ENCODE assay signal across 8 mouse cellular contexts in genomic region chr10:81288601-81289000, GRCm38 (mm10). TPM values are rescaled to one million over a fixed set of nuclear protein-coding genes. Genes with fewer than 3 reads are reported as not detected.
DNase-seq lines count a peak whose midpoint lies in the region; ATAC-seq and TF ChIP-seq lines count a peak whose summit lies in the region.

No protein-coding gene starts in this region.

- peak; percentile 57 to 69 for DNase-seq in cerebellum, adult 18-20 months
- DNase-seq in lung, adult 2 months = no peak
- DNase-seq in lung, adult 18-20 months = no peak
- DNase-seq in cerebellum, adult 9-10 months = peak; percentile 67
- DNase-seq in lung, postnatal 14 days = peak; percentile 70

- TF ChIP-seq POLR2A in lung, adult 2 months (IDR thresholded peaks at IDR 0.05; ENCODE audit: borderline replicate concordance, extremely low read depth, low read depth, low read length) = no peak

- TF ChIP-seq CTCF in lung, adult 2 months (IDR thresholded peaks at IDR 0.05; ENCODE audit: insufficient read depth, low read length) = peak; percentile 51

- H3K4me3 ChIP-seq in lung, adult 2 months (replicated peaks; ENCODE audit: extremely low read depth, low read depth, low read length) = no peak overlapping the region

- no peak for ATAC-seq in cerebellum, adult (ENCODE audit: insufficient number of reproducible peaks, low FRiP score, low TSS enrichment)
- no peak for ATAC-seq in erythroid progenitor cell, adult 5-6 weeks (replicated peaks; ENCODE audit: low FRiP score, poor library complexity, severe bottlenecking)
- no peak for ATAC-seq in megakaryocyte-erythroid progenitor cell, adult 5-6 weeks (replicated peaks; ENCODE audit: low FRiP score, low TSS enrichment, poor library complexity, severe bottlenecking)

- WGBS in lung, adult 2 months = 38% methylated on average over 6 of the region's 6 CpGs

- H3K4me1 ChIP-seq in lung, adult 2 months (ENCODE audit: control insufficient read depth, insufficient read depth, low read length) = peaks cover 7% of the 10 kb centered on the region; the same call in 1 of the 2 replicates

RNA-seq across cellular contexts. Expression of gene Tjp3, which starts 2.8 kb away (rescaled TPM):
- polyA plus RNA-seq in lung, adult 2 months (2012; rRNA removed) = 27.6 and 27.7 TPM in 2 replicates
- 3.2 TPM in 1 of 2 replicates, not detected in the other for total RNA-seq in erythroid progenitor cell, adult 5-6 weeks (2015; ENCODE audit: low replicate concordance)
- 0.23 TPM in 1 of 2 replicates, not detected in the other for total RNA-seq in erythroid progenitor cell, adult 5-6 weeks (2017; ENCODE audit: low replicate concordance)
- 0.81 and 7.3 TPM in 2 replicates for total RNA-seq in megakaryocyte-erythroid progenitor cell, adult 5-6 weeks (2014; fragmentation: Nextera tagmentation)
- 1.3 and 2.5 TPM in 2 replicates for total RNA-seq in megakaryocyte-erythroid progenitor cell, adult 5-6 weeks (2017)

RNA-seq across cellular contexts. Expression of gene Pip5k1c, which starts 4.2 kb away (rescaled TPM):
- polyA plus RNA-seq in lung, adult 2 months (2012; rRNA removed) = 103 and 104 TPM in 2 replicates
- 13.0 and 15.1 TPM in 2 replicates for total RNA-seq in erythroid progenitor cell, adult 5-6 weeks (2015; ENCODE audit: low replicate concordance)
- 9.9 and 14.7 TPM in 2 replicates for total RNA-seq in erythroid progenitor cell, adult 5-6 weeks (2017; ENCODE audit: low replicate concordance)
- 40.4 and 51.0 TPM in 2 replicates for total RNA-seq in megakaryocyte-erythroid progenitor cell, adult 5-6 weeks (2014; fragmentation: Nextera tagmentation)
- total RNA-seq in megakaryocyte-erythroid progenitor cell, adult 5-6 weeks (2017) = 17.3 and 26.2 TPM in 2 replicates

RNA-seq across cellular contexts. Expression of gene Apba3, which starts 21.8 kb away (rescaled TPM):
- 86.4 and 104 TPM in 2 replicates for polyA plus RNA-seq in lung, adult 2 months (2012; rRNA removed)
- total RNA-seq in erythroid progenitor cell, adult 5-6 weeks (2015; ENCODE audit: low replicate concordance) = not detected in 2 replicates
- total RNA-seq in erythroid progenitor cell, adult 5-6 weeks (2017; ENCODE audit: low replicate concordance) = 14.0 TPM in 1 of 2 replicates, not detected in the other
- total RNA-seq in megakaryocyte-erythroid progenitor cell, adult 5-6 weeks (2014; fragmentation: Nextera tagmentation) = 28.9 and 32.6 TPM in 2 replicates
- total RNA-seq in megakaryocyte-erythroid progenitor cell, adult 5-6 weeks (2017) = 2.6 and 16.7 TPM in 2 replicates

RNA-seq across cellular contexts. Expression of gene Mrpl54, which starts 21.9 kb away (rescaled TPM):
- polyA plus RNA-seq in lung, adult 2 months (2012; rRNA removed) = 60.1 and 87.9 TPM in 2 replicates
- 35.2 and 37.5 TPM in 2 replicates for total RNA-seq in erythroid progenitor cell, adult 5-6 weeks (2015; ENCODE audit: low replicate concordance)
- 20.0 and 23.0 TPM in 2 replicates for total RNA-seq in erythroid progenitor cell, adult 5-6 weeks (2017; ENCODE audit: low replicate concordance)
- total RNA-seq in megakaryocyte-erythroid progenitor cell, adult 5-6 weeks (2014; fragmentation: Nextera tagmentation) = 130 and 158 TPM in 2 replicates
- total RNA-seq in megakaryocyte-erythroid progenitor cell, adult 5-6 weeks (2017) = 157 and 212 TPM in 2 replicates

RNA-seq across cellular contexts. Expression of gene Cactin, which starts 32.3 kb away (rescaled TPM):
- polyA plus RNA-seq in lung, adult 2 months (2012; rRNA removed) = 30.5 and 36.7 TPM in 2 replicates
- 8.3 and 10.5 TPM in 2 replicates for total RNA-seq in erythroid progenitor cell, adult 5-6 weeks (2015; ENCODE audit: low replicate concordance)
- 24.7 and 47.1 TPM in 2 replicates for total RNA-seq in erythroid progenitor cell, adult 5-6 weeks (2017; ENCODE audit: low replicate concordance)
- total RNA-seq in megakaryocyte-erythroid progenitor cell, adult 5-6 weeks (2014; fragmentation: Nextera tagmentation) = 26.4 and 46.2 TPM in 2 replicates
- total RNA-seq in megakaryocyte-erythroid progenitor cell, adult 5-6 weeks (2017) = 30.4 and 33.4 TPM in 2 replicates

Comparison
In these comparisons a context has a peak if more than half of its experiments do, and no peak if none do; other contexts are left out.
1. DNase-seq: peak in cerebellum, adult 18-20 months (2 of 2), cerebellum, adult 9-10 months (single experiment) and lung, postnatal 14 days (single experiment); none in lung, adult 2 months (single experiment) and lung, adult 18-20 months (0 of 2).